Mouse (Mus musculus) liver, postnatal 0 days (tissue): ENCODE measurements around the gene Kcna3. TPM values are rescaled to one million over a fixed set of nuclear protein-coding genes. Genes with fewer than 3 reads are reported as not detected.
A peak's percentile ranks its signal among the peaks of the same experiment; 100 is the strongest.

Experiments used
- ATAC-seq: fragments of 200-750 bp; cut with Nextera tagmentation; 2 replicates; pipeline ENCODE4 v1.8.0; 2017; ENCODE audit warnings: mild to moderate bottlenecking, moderate library complexity
- DNase-seq: peaks from one replicate; pipeline ENCODE4 v3.0.0-alpha.2; 2016
- H3K27ac ChIP-seq: fragments of 300-500 bp; sonication (generic); 2 replicates; pipeline ENCODE4 v1.5.1; 2014; ENCODE audit warnings: antibody characterized with exemption, moderate library complexity, mild to moderate bottlenecking, low read depth
- H3K27me3 ChIP-seq: fragments of 300-500 bp; sonication (generic); 2 replicates; pipeline ENCODE4 v1.6.1; 2014; ENCODE audit warnings: low read length, control low read depth, mixed read lengths; ENCODE audit not compliant: insufficient read depth
- H3K36me3 ChIP-seq: fragments of 300-500 bp; sonication (generic); replicated peaks from 2 replicates; pipeline ENCODE4 v1.6.1; 2014; ENCODE audit warnings: mild to moderate bottlenecking, control low read depth, low read length, moderate library complexity, mixed read lengths; ENCODE audit not compliant: insufficient read depth
- H3K4me1 ChIP-seq: fragments of 300-500 bp; sonication (generic); 2 replicates; pipeline ENCODE4 v1.6.1; 2014; ENCODE audit warnings: antibody characterized with exemption, mild to moderate bottlenecking, control low read depth; ENCODE audit not compliant: insufficient read depth
- H3K4me2 ChIP-seq: fragments of 300-500 bp; sonication (generic); 2 replicates; pipeline ENCODE4 v1.6.1; 2014; ENCODE audit warnings: low read depth, mild to moderate bottlenecking, low read length, moderate library complexity, mixed read lengths
- H3K4me3 ChIP-seq: fragments of 300-500 bp; sonication (generic); 2 replicates; pipeline ENCODE4 v1.5.1; 2014; ENCODE audit warnings: low read depth, low read length
- H3K9ac ChIP-seq: fragments of 300-500 bp; sonication (generic); replicated peaks from 2 replicates; pipeline ENCODE4 v1.6.1; 2014; ENCODE audit warnings: mild to moderate bottlenecking, moderate library complexity
- H3K9me3 ChIP-seq: fragments of 300-500 bp; sonication (generic); 2 replicates; pipeline ENCODE4 v1.6.1; 2016; ENCODE audit warnings: mild to moderate bottlenecking, control low read depth, low read length, mixed read lengths
- CTCF ChIP-seq: sonication (generic); IDR thresholded peaks from 2 replicates; pipeline ENCODE4 v1.5.1; 2016; ENCODE audit warnings: antibody characterized with exemption, low read depth
- EP300 ChIP-seq: IDR thresholded peaks from 2 replicates; pipeline ENCODE4 v1.6.1; 2016; ENCODE audit warnings: antibody characterized with exemption, low read depth, mild to moderate bottlenecking
- WGBS: fragments of 180-500 bp; shearing (Covaris S2); extraction: QIAGEN DNeasy Blood & Tissue Kit; methylation state at CpG from one replicate; pipeline ENCODE4 v1.1.7; 2014; ENCODE audit not compliant: insufficient replicate concordance; 5-methylcytosine and 5-hydroxymethylcytosine counted together
- polyA plus RNA-seq: library from polyadenylated mRNA; unstranded; fragments of >200 nt; fragmentation: Nextera tagmentation; extraction: Ambion mirVana; gene quantifications from 2 replicates; pipeline ENCODE4 v1.2.1, GENCODE M21; 2015

Gene Kcna3
- 1.2 TPM in 2 replicates for polyA plus RNA-seq

DNA sequence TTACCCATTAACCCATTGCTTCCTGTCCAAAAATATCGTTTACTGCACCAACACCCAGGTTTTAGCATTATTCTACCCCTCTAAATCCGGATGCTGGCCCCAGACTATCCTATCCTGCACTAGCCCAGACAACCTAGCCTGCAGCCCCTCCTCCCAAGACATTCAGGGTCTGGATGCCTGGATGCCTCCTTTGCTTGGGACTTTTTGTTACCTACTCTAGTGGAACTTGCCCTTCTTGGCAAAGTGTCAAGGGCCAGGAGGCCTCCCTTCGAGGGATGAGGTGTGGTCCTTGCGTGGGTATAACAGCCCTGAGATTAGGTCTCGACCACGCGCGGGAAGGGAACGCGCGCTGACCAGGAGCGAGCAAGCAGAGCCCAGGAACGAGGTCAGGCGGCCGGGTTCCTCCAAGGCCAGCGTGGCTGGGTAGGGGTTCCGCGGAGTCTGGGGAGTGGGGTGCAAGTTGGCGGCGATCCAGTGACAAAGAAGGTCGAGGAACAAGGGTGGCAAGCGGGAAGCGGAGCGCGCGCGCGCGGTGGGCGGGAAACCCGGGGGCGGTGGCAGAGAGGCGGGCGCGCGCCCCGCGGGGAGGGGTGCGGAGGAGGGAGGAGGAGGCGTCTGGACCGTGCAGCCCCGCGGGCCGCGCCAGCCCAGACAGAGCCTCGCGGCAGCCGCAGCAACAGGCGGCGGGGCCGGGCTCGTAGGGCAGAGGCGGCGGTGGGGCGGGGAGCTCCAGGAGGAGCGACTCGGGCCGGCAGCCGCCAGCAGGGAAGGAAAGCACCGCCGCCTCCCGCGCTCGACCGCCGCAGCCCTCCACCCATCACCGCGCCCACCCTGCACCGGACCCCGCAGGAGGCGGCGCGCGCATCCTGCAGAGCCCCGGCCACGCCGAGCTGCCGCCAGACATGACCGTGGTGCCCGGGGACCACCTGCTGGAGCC, at the start of gene Kcna3:
Kcna3 (plus strand) TSS at position 649 of the 937 bp plus-strand sequence.
- H3K27me3 ChIP-seq: peaks cover 37% of the 10 kb centered on the region
- TF ChIP-seq EP300: no peak
- TF ChIP-seq CTCF: no peak
- H3K36me3 ChIP-seq: no peaks in the 10 kb centered on the region
- DNase-seq: peak; percentile 70
- no peaks in the 10 kb centered on the region for H3K9me3 ChIP-seq
- H3K4me2 ChIP-seq: peak within 1 kb of the TSS; percentile 89
- peak within 1 kb of the TSS; percentile 58 for H3K9ac ChIP-seq
- peaks cover 8% of the 10 kb centered on the region for H3K4me1 ChIP-seq
- H3K27ac ChIP-seq: peak within 1 kb of the TSS; percentile 34; the same call in 1 of the 2 replicates
- peak within 1 kb of the TSS; percentile 63 for H3K4me3 ChIP-seq
- 2% methylated on average over 35 of the region's 80 CpGs for WGBS
- peak; percentile 80 for ATAC-seq

GRCm38 (mm10) chr3:106991334-106991733, 44.6 kb upstream of the Kcna3 start:
- no peaks in the 10 kb centered on the region for H3K36me3 ChIP-seq
- TF ChIP-seq EP300 (no peak), CTCF (no peak)
- no peaks in the 10 kb centered on the region for H3K27me3 ChIP-seq
- no peak overlapping the region for H3K27ac ChIP-seq
- DNase-seq: no peak
- H3K4me2 ChIP-seq: no peak overlapping the region
- ATAC-seq: no peak
- no peak overlapping the region for H3K4me3 ChIP-seq
- 79% methylated on average over 1 of the region's 1 CpGs for WGBS
- H3K9ac ChIP-seq: no peak overlapping the region
- H3K4me1 ChIP-seq: no peaks in the 10 kb centered on the region
- H3K9me3 ChIP-seq: no peaks in the 10 kb centered on the region

- TF ChIP-seq EP300: no peak
- TF ChIP-seq CTCF: no peak
- DNase-seq: no peak
- no peak for ATAC-seq
- Histone ChIP-seq H3K4me3 (no peak overlapping the region), H3K27me3 (no peaks in the 10 kb centered on the region), H3K9ac (no peak overlapping the region), H3K9me3 (no peaks in the 10 kb centered on the region), H3K4me1 (no peaks in the 10 kb centered on the region), H3K36me3 (no peaks in the 10 kb centered on the region), H3K27ac (no peak overlapping the region), H3K4me2 (no peak overlapping the region)
- 74% methylated on average over 1 of the region's 1 CpGs for WGBS
Measured at GRCm38 (mm10) chr3:106995347-106995746, 40.6 kb upstream of the Kcna3 start.

DNA sequence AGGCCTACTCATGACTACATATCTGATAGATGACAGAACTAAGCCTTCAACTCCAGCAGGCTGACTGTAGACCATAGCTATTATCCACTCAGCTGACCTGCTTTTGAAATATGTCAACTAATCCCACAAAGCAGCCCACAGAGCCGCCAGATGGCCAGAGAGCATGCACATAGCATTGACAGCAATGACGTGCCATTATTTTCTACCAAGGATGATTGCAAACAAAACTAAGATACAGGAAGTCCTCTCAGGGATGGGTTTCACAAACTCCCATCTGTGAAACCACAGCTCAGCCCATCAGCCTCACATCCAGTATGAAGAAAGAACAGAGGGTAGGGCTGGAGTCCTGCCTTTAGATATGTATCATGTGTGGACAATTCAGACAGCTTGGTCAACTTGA, 39.8 kb upstream of the Kcna3 start:
- no peaks in the 10 kb centered on the region for H3K4me1 ChIP-seq
- H3K27ac ChIP-seq: no peak overlapping the region
- no peak overlapping the region for H3K4me3 ChIP-seq
- TF ChIP-seq EP300 (no peak), CTCF (no peak)
- H3K4me2 ChIP-seq: no peak overlapping the region
- ATAC-seq: no peak
- no peaks in the 10 kb centered on the region for H3K36me3 ChIP-seq
- no peaks in the 10 kb centered on the region for H3K9me3 ChIP-seq
- no peaks in the 10 kb centered on the region for H3K27me3 ChIP-seq
- no peak overlapping the region for H3K9ac ChIP-seq
- WGBS: 43% methylated on average over 2 of the region's 2 CpGs
- DNase-seq: no peak

DNA sequence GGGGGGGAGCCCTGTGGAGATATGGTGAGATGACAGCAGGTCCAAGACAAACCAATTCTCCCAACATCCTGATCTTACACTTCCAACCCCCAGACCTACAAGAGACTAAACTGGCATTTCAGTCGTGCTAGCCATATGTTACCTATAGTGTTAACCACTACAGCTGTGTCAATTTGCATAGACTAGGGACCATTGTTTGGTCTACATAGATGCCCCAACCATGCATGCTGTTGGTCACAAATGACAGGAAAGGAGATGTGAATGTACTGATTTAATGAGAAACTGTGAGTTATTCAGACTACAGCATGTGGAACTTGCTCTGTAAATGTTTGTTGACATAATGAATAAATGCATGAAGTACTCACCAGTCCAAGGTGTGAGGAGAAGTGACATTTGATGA, 37.6 kb upstream of the Kcna3 start:
- Histone ChIP-seq H3K36me3 (no peaks in the 10 kb centered on the region), H3K9ac (no peak overlapping the region), H3K9me3 (no peaks in the 10 kb centered on the region), H3K4me1 (no peaks in the 10 kb centered on the region), H3K27me3 (no peaks in the 10 kb centered on the region), H3K27ac (no peak overlapping the region), H3K4me2 (no peak overlapping the region), H3K4me3 (no peak overlapping the region)
- no peak for TF ChIP-seq EP300
- TF ChIP-seq CTCF: no peak
- DNase-seq (no peak), ATAC-seq (no peak)
- WGBS: 71% methylated on average over 1 of the region's 1 CpGs

DNA sequence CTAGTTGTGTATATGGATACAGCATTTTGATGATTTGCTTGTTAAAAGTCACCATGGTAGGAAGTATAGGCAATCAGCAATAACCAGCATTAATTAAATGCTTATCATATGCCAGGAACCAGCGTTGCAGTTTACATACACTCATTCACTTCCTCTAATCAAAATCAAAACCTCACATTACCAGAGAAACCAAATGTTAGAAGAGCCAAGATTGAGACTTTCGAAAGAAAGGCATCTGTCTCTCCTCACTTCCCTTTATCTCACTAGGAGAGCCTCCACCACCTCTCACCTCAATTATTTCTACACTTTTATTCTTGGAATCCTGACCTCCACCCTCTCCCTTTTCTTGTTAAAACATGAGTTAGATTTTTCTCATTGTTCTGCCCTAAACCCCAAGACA, 35.8 kb upstream of the Kcna3 start:
- ATAC-seq: no peak
- H3K36me3 ChIP-seq: no peaks in the 10 kb centered on the region

More for the DNA sequence above, 35.8 kb upstream of the Kcna3 start:
- no peak for TF ChIP-seq EP300
- no peak for TF ChIP-seq CTCF
- no peak for DNase-seq
- no peak overlapping the region for H3K4me2 ChIP-seq
- H3K27me3 ChIP-seq: no peaks in the 10 kb centered on the region
- no peak overlapping the region for H3K4me3 ChIP-seq
- no peaks in the 10 kb centered on the region for H3K9me3 ChIP-seq
- no peak overlapping the region for H3K27ac ChIP-seq
- H3K9ac ChIP-seq: no peak overlapping the region
- H3K4me1 ChIP-seq: no peaks in the 10 kb centered on the region
- WGBS: 51% methylated on average over 2 of the region's 2 CpGs
